Mouse (Mus musculus): ENCODE measurements around the gene Gm7168. TPM values are rescaled to one million over a fixed set of nuclear protein-coding genes. Genes with fewer than 3 reads are reported as not detected.

Gene Gm7168
- polyA plus RNA-seq, 1 experiment from 2014 or later: not detected

Other genes starting within 250 kb of the Gm7168 start
- gene Afdn, start 187.8 kb upstream of the Gm7168 start, polyA plus RNA-seq (2015; fragmentation: Nextera tagmentation; extraction: Ambion mirVana): 111 and 114 TPM in 2 replicates
- gene Tcte2, start 186.5 kb upstream of the Gm7168 start, polyA plus RNA-seq (2015; fragmentation: Nextera tagmentation; extraction: Ambion mirVana): 3.1 and 5.1 TPM in 2 replicates
- not detected in 2 replicates for gene Gm7356, start 55.3 kb downstream of the Gm7168 start, polyA plus RNA-seq (2015; fragmentation: Nextera tagmentation; extraction: Ambion mirVana)
- gene Gm7358, start 111.2 kb downstream of the Gm7168 start, polyA plus RNA-seq (2015; fragmentation: Nextera tagmentation; extraction: Ambion mirVana): not detected in 2 replicates

Data from lung, embryonic 15.5 days (tissue).